Mouse (Mus musculus): ENCODE measurements at regions not wholly inside any gene's neighbourhood (a gene's known extent, or its start where the extent isn't known, plus 50 kb on each side); places are given as distances from the start of the nearest gene placed in this dataset.

DNA sequence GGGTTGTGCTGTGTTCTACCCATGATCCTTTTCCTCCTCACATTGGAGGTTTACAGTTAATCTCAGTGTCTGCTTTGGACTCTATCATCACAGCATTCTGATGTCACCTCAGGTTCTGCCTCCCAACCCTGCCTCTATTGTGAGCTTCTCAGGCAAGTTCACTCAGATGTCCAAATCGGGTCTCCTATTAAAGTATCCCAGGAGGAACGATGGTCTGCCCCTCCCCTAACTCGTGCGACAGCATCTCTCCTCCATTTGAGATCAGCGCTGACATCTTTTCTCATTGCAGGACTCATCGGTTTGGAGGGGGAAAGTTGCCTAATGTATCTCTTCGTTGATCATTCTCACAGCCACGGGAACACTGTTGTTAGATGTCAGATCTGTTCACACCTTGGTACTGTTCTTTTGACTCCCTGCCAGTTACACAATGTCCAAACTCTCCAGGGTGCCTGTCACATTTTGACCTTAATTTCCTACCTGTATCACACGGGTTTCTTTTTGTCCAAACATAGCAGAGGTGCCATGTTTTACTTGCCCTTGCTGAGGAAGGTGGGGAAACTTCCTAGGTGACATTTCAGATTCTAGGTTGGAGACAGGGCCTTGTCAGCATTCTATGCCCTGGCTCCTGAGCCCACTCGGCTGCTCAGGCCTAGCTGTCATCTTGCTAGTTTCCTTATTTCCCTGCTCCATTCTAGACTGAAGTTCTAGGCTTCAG is 303.3 kb downstream of the Fut8 start:
- TF ChIP-seq CTCF (IDR thresholded peaks at IDR 0.05; ENCODE audit: control insufficient read depth, insufficient read depth, insufficient read length) (no peak), USF1 (IDR thresholded peaks at IDR 0.05; ENCODE audit: low read depth) (no peak), MAX (IDR thresholded peaks at IDR 0.05) (no peak), MYOD1 (IDR thresholded peaks at IDR 0.05; ENCODE audit: control insufficient read depth, insufficient read length, low read depth) (no peak)
